Mouse (Mus musculus): ENCODE measurements around the gene Nhlrc4. TPM values are rescaled to one million over a fixed set of nuclear protein-coding genes. Genes with fewer than 3 reads are reported as not detected.

Gene Nhlrc4
- polyA plus RNA-seq, 1 experiment from 2014 or later: not detected

GRCm38 (mm10) chr17:25893975-25894617 lies 50.7 kb downstream of the Nhlrc4 start:
- no peak overlapping the region for H3K4me2 ChIP-seq
- peak overlapping the region; percentile 66 for H3K27ac ChIP-seq (replicated peaks)
- H3K9me3 ChIP-seq (replicated peaks): no peaks in the 10 kb centered on the region
- no peak overlapping the region for H3K4me3 ChIP-seq (replicated peaks)
- ATAC-seq (ENCODE audit: low FRiP score): peak; percentile 88
- peak overlapping the region; percentile 26; the same call in 1 of the 2 replicates for H3K9ac ChIP-seq (replicated peaks)
- no peaks in the 10 kb centered on the region for H3K27me3 ChIP-seq (replicated peaks)
- WGBS: 39% methylated on average over 2 of the region's 2 CpGs
- H3K4me1 ChIP-seq: peaks cover 6% of the 10 kb centered on the region; the same call in 1 of the 2 replicates
- peaks cover 13% of the 10 kb centered on the region for H3K36me3 ChIP-seq

Other genes starting within 250 kb of the Nhlrc4 start
- gene Gng13, start 227.8 kb downstream of the Nhlrc4 start, polyA plus RNA-seq (2015; fragmentation: Nextera tagmentation; extraction: Ambion mirVana): 8.0 and 8.3 TPM in 2 replicates
- gene Chtf18, start 217.5 kb downstream of the Nhlrc4 start, polyA plus RNA-seq (2015; fragmentation: Nextera tagmentation; extraction: Ambion mirVana): 5.8 and 10.1 TPM in 2 replicates
- 29.3 and 30.3 TPM in 2 replicates for gene Rpusd1, start 217.3 kb downstream of the Nhlrc4 start, polyA plus RNA-seq (2015; fragmentation: Nextera tagmentation; extraction: Ambion mirVana)
- not detected in 2 replicates for gene Mslnl, start 208.9 kb downstream of the Nhlrc4 start, polyA plus RNA-seq (2015; fragmentation: Nextera tagmentation; extraction: Ambion mirVana)
- 1.4 and 2.0 TPM in 2 replicates for gene Msln, start 190.6 kb downstream of the Nhlrc4 start, polyA plus RNA-seq (2015; fragmentation: Nextera tagmentation; extraction: Ambion mirVana)
- gene Narfl, start 171.2 kb downstream of the Nhlrc4 start, polyA plus RNA-seq (2015; fragmentation: Nextera tagmentation; extraction: Ambion mirVana): 26.6 and 30.6 TPM in 2 replicates
- gene Haghl, start 159.3 kb downstream of the Nhlrc4 start, polyA plus RNA-seq (2015; fragmentation: Nextera tagmentation; extraction: Ambion mirVana): 137 and 153 TPM in 2 replicates
- gene Ccdc78, start 158.4 kb downstream of the Nhlrc4 start, polyA plus RNA-seq (2015; fragmentation: Nextera tagmentation; extraction: Ambion mirVana): 0.17 and 0.41 TPM in 2 replicates
- gene Fam173a, start 152.1 kb downstream of the Nhlrc4 start, polyA plus RNA-seq (2015; fragmentation: Nextera tagmentation; extraction: Ambion mirVana): 94.0 and 94.1 TPM in 2 replicates
- 3.1 TPM in 1 of 2 replicates, not detected in the other for gene AC134908.4, start 149.3 kb downstream of the Nhlrc4 start, polyA plus RNA-seq (2015; fragmentation: Nextera tagmentation; extraction: Ambion mirVana)
- 72.7 and 75.2 TPM in 2 replicates for gene Metrn, start 147.8 kb downstream of the Nhlrc4 start, polyA plus RNA-seq (2015; fragmentation: Nextera tagmentation; extraction: Ambion mirVana)
- 31.3 and 40.9 TPM in 2 replicates for gene Fbxl16, start 135.9 kb downstream of the Nhlrc4 start, polyA plus RNA-seq (2015; fragmentation: Nextera tagmentation; extraction: Ambion mirVana)
- 26.5 and 29.9 TPM in 2 replicates for gene Wdr24, start 121.3 kb downstream of the Nhlrc4 start, polyA plus RNA-seq (2015; fragmentation: Nextera tagmentation; extraction: Ambion mirVana)
- 48.5 and 49.8 TPM in 2 replicates for gene Jmjd8, start 116.1 kb downstream of the Nhlrc4 start, polyA plus RNA-seq (2015; fragmentation: Nextera tagmentation; extraction: Ambion mirVana)
- gene Stub1, start 111.6 kb downstream of the Nhlrc4 start, polyA plus RNA-seq (2015; fragmentation: Nextera tagmentation; extraction: Ambion mirVana): 380 TPM in 2 replicates
- 45.9 and 56.9 TPM in 2 replicates for gene Rhbdl1, start 107.7 kb downstream of the Nhlrc4 start, polyA plus RNA-seq (2015; fragmentation: Nextera tagmentation; extraction: Ambion mirVana)
- gene Gm20683, start 103.2 kb downstream of the Nhlrc4 start, polyA plus RNA-seq (2015; fragmentation: Nextera tagmentation; extraction: Ambion mirVana): 11.6 and 14.6 TPM in 2 replicates
- 17.8 and 23.0 TPM in 2 replicates for gene Rhot2, start 100.1 kb downstream of the Nhlrc4 start, polyA plus RNA-seq (2015; fragmentation: Nextera tagmentation; extraction: Ambion mirVana)
- 15.5 and 18.1 TPM in 2 replicates for gene Wdr90, start 83.5 kb downstream of the Nhlrc4 start, polyA plus RNA-seq (2015; fragmentation: Nextera tagmentation; extraction: Ambion mirVana)
- gene Mcrip2, start 76.2 kb downstream of the Nhlrc4 start, polyA plus RNA-seq (2015; fragmentation: Nextera tagmentation; extraction: Ambion mirVana): 30.3 and 30.7 TPM in 2 replicates
- gene Mettl26, start 69.9 kb downstream of the Nhlrc4 start, polyA plus RNA-seq (2015; fragmentation: Nextera tagmentation; extraction: Ambion mirVana): 64.9 and 65.4 TPM in 2 replicates
- gene Wfikkn1, start 64.1 kb downstream of the Nhlrc4 start, polyA plus RNA-seq (2015; fragmentation: Nextera tagmentation; extraction: Ambion mirVana): 0.47 and 0.52 TPM in 2 replicates
- gene Rab40c, start 25.2 kb downstream of the Nhlrc4 start, polyA plus RNA-seq (2015; fragmentation: Nextera tagmentation; extraction: Ambion mirVana): 46.2 and 50.5 TPM in 2 replicates
- gene Pigq, start within 50 bp of the Nhlrc4 start, polyA plus RNA-seq (2015; fragmentation: Nextera tagmentation; extraction: Ambion mirVana): 71.9 and 78.2 TPM in 2 replicates
- 0.24 TPM in 1 of 2 replicates, not detected in the other for gene A930017K11Rik, start 7.6 kb upstream of the Nhlrc4 start, polyA plus RNA-seq (2015; fragmentation: Nextera tagmentation; extraction: Ambion mirVana)
- 20.1 and 22.5 TPM in 2 replicates for gene Capn15, start 40.8 kb upstream of the Nhlrc4 start, polyA plus RNA-seq (2015; fragmentation: Nextera tagmentation; extraction: Ambion mirVana)
- 21.6 and 27.0 TPM in 2 replicates for gene Rab11fip3, start 124.6 kb upstream of the Nhlrc4 start, polyA plus RNA-seq (2015; fragmentation: Nextera tagmentation; extraction: Ambion mirVana)
- gene Decr2, start 145.4 kb upstream of the Nhlrc4 start, polyA plus RNA-seq (2015; fragmentation: Nextera tagmentation; extraction: Ambion mirVana): 42.8 and 42.9 TPM in 2 replicates
- 20.3 and 37.4 TPM in 2 replicates for gene Nme4, start 150.6 kb upstream of the Nhlrc4 start, polyA plus RNA-seq (2015; fragmentation: Nextera tagmentation; extraction: Ambion mirVana)
- 4.3 and 5.9 TPM in 2 replicates for gene Tmem8, start 168.3 kb upstream of the Nhlrc4 start, polyA plus RNA-seq (2015; fragmentation: Nextera tagmentation; extraction: Ambion mirVana)
- 186 and 187 TPM in 2 replicates for gene Mrpl28, start 178.5 kb upstream of the Nhlrc4 start, polyA plus RNA-seq (2015; fragmentation: Nextera tagmentation; extraction: Ambion mirVana)
- gene Axin1, start 193.7 kb upstream of the Nhlrc4 start, polyA plus RNA-seq (2015; fragmentation: Nextera tagmentation; extraction: Ambion mirVana): 7.7 and 13.1 TPM in 2 replicates

Data from neural tube, embryonic 15.5 days (tissue).